In the genomic region with DNA sequence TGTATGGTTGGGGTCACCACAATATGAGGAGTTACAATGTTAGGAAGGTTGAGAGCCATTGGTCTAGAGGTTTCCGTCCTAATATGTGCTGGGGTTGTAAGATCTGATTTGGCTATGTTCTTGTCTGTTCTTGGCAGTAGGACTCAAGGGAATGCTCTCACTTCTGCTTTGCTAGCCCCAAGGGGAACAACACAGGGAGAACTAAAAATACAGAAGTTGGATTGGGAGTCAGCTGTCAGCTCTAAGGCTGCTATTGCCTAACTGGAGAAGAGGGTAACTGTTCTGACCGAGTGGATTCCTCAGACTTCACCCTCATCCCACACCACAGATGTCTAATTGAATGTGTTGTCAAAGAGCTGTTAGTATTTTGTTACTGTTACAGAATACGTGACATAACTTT, we compare ENCODE assay signal across 11 mouse cellular contexts.
A peak's percentile ranks its signal among the peaks of the same experiment; 100 is the strongest.
DNase-seq lines count a peak whose midpoint lies in the region; ATAC-seq lines count a peak whose summit lies in the region.
"Had no signal": no experiment of that assay in that cellular context is flagged by ENCODE, and none has a peak within 500 bp of the region (broad histone marks: within the 10 kb centered on the region; RNA-seq: fewer than 3 reads in every experiment).

No protein-coding gene starts in this region.

- no peak overlapping the region for H3K4me3 ChIP-seq in embryonic facial prominence, embryonic 14.5 days (ENCODE audit: low read depth, low read length)
- H3K4me3 ChIP-seq in embryonic facial prominence, embryonic 10.5 days = no peak overlapping the region
- no peak overlapping the region for H3K4me3 ChIP-seq in midbrain, embryonic 13.5 days (replicated peaks)
- H3K4me3 ChIP-seq: heart, embryonic 15.5 days; kidney, embryonic 15.5 days had no signal

- DNase-seq in embryonic facial prominence, embryonic 14.5 days (ENCODE audit: low spot score) = peak; percentile 41
- no peak for DNase-seq in embryonic facial prominence, embryonic 10.5 days (ENCODE audit: low spot score)
- DNase-seq in left cerebral cortex, adult 11 months (ENCODE audit: low spot score) = peak; percentile 17
- DNase-seq in left cerebral cortex, postnatal 36 days (ENCODE audit: low spot score in 2 of 2) = no peak
- DNase-seq in c-Kit-positive CD71-negative TER-119-negative erythroid progenitor cells, embryonic 14.5 days (ENCODE audit: low read depth) = peak; percentile 33
- DNase-seq in monocyte, adult 2 months (ENCODE audit: low read depth in 1 of 2, low spot score in 2 of 2) = peak; percentile 39 to 64
- no peak for DNase-seq in cerebellum, postnatal 10 days

- no peaks in the 10 kb centered on the region for H3K4me1 ChIP-seq in embryonic facial prominence, embryonic 14.5 days (ENCODE audit: control insufficient read depth, insufficient read depth, low read length)
- no peaks in the 10 kb centered on the region for H3K4me1 ChIP-seq in embryonic facial prominence, embryonic 10.5 days
- H3K4me1 ChIP-seq in midbrain, embryonic 13.5 days (replicated peaks) = no peaks in the 10 kb centered on the region
- H3K4me1 ChIP-seq: kidney, embryonic 15.5 days had no signal

- no peak overlapping the region for H3K4me2 ChIP-seq in embryonic facial prominence, embryonic 14.5 days (ENCODE audit: low read depth, low read length)
- H3K4me2 ChIP-seq in midbrain, embryonic 13.5 days (replicated peaks) = no peak overlapping the region
- H3K4me2 ChIP-seq: heart, embryonic 15.5 days; kidney, embryonic 15.5 days had no signal

- H3K36me3 ChIP-seq in embryonic facial prominence, embryonic 14.5 days (ENCODE audit: control insufficient read depth, insufficient read depth, low read length) = no peaks in the 10 kb centered on the region
- H3K36me3 ChIP-seq in embryonic facial prominence, embryonic 10.5 days (replicated peaks) = no peaks in the 10 kb centered on the region
- no peaks in the 10 kb centered on the region for H3K36me3 ChIP-seq in midbrain, embryonic 13.5 days
- H3K36me3 ChIP-seq: heart, embryonic 15.5 days; kidney, embryonic 15.5 days had no signal

- no peak overlapping the region for H3K9ac ChIP-seq in embryonic facial prominence, embryonic 14.5 days (ENCODE audit: low read depth, low read length)
- H3K9ac ChIP-seq in midbrain, embryonic 13.5 days (replicated peaks) = no peak overlapping the region
- H3K9ac ChIP-seq: heart, embryonic 15.5 days; kidney, embryonic 15.5 days had no signal

- no peak for ATAC-seq in embryonic facial prominence, embryonic 14.5 days (ENCODE audit: low read depth)
- ATAC-seq in midbrain, embryonic 13.5 days = no peak
- ATAC-seq: forebrain, embryonic 16.5 days had no signal

- no peaks in the 10 kb centered on the region for H3K27me3 ChIP-seq in embryonic facial prominence, embryonic 14.5 days (replicated peaks; ENCODE audit: control insufficient read depth, insufficient read depth, low read length)
- no peaks in the 10 kb centered on the region for H3K27me3 ChIP-seq in embryonic facial prominence, embryonic 10.5 days (replicated peaks; ENCODE audit: low read depth, poor library complexity, severe bottlenecking)
- H3K27me3 ChIP-seq in midbrain, embryonic 13.5 days = no peaks in the 10 kb centered on the region
- H3K27me3 ChIP-seq: heart, embryonic 15.5 days; kidney, embryonic 15.5 days had no signal

- intact Hi-C loops in left cerebral cortex, postnatal 36 days (cut with DNase I) = no loop called here

- no peaks in the 10 kb centered on the region for H3K9me3 ChIP-seq in embryonic facial prominence, embryonic 14.5 days (ENCODE audit: control insufficient read depth, low read length)
- no peaks in the 10 kb centered on the region for H3K9me3 ChIP-seq in embryonic facial prominence, embryonic 10.5 days
- no peaks in the 10 kb centered on the region for H3K9me3 ChIP-seq in midbrain, embryonic 13.5 days
- H3K9me3 ChIP-seq: heart, embryonic 15.5 days; kidney, embryonic 15.5 days had no signal

- no peak overlapping the region for H3K27ac ChIP-seq in embryonic facial prominence, embryonic 14.5 days (replicated peaks; ENCODE audit: low read depth, low read length)
- H3K27ac ChIP-seq in embryonic facial prominence, embryonic 10.5 days (replicated peaks) = no peak overlapping the region
- no peak overlapping the region for H3K27ac ChIP-seq in midbrain, embryonic 13.5 days
- H3K27ac ChIP-seq: heart, embryonic 15.5 days; kidney, embryonic 15.5 days had no signal

- 81% methylated on average over 3 of the region's 3 CpGs for WGBS in embryonic facial prominence, embryonic 14.5 days
- 86% methylated on average over 3 of the region's 3 CpGs for WGBS in embryonic facial prominence, embryonic 10.5 days
- WGBS in midbrain, embryonic 13.5 days = 97% methylated on average over 3 of the region's 3 CpGs

Comparison
In these comparisons a context has a peak if more than half of its experiments do, and no peak if none do; other contexts are left out.
1. DNase-seq: peak in embryonic facial prominence, embryonic 14.5 days (single experiment), left cerebral cortex, adult 11 months (single experiment), c-Kit-positive CD71-negative TER-119-negative erythroid progenitor cells, embryonic 14.5 days (single experiment) and monocyte, adult 2 months (2 of 2); none in embryonic facial prominence, embryonic 10.5 days (single experiment), left cerebral cortex, postnatal 36 days (0 of 2) and cerebellum, postnatal 10 days (0 of 2).